8 mouse cellular contexts compared by ENCODE assay signal in the genomic region with DNA sequence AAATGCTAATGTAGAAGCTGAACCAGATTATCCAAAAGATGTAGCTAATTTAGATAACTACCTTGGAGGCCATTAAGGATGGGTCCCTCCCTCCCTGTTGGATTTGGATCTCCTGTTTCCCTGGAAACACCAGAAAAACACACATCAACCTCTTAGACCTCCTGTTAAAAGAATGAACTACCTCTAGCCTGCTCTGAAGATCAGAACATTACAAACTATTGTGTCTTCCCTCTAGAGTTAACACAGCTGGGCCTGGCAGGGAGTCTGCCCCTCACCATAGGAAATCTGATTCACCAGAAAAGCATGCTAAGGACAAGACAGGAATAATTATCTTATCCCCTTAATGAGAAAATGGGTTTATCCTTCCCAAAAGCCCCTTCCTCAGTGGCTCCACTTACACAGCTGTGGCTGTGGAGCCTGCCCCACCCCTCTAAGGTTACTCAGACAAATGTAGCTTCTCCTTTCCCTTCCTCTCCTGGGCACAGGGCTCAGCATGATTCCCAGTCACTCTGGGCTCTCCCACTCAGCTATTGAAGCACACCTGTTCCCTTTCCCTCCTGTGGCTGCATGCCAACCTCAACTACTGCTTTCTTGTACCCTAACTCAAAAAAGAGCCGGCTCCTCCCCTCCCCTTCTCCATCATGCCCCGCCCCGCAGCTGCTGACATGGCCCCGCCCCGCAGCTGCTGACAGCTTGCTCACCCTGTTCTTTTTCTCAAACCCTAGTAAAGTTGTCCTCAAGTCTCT.
DNase-seq lines count a peak whose midpoint lies in the region; ATAC-seq and TF ChIP-seq lines count a peak whose summit lies in the region.

No protein-coding gene starts in this region.

- H3K4me2 ChIP-seq in CH12.LX (ENCODE audit: insufficient read depth, low read depth, poor library complexity, severe bottlenecking) = peak overlapping the region; percentile 57
- no peak overlapping the region for H3K4me2 ChIP-seq in forebrain, embryonic 15.5 days (replicated peaks)
- H3K4me2 ChIP-seq in liver, postnatal 0 days (ENCODE audit: low read depth, low read length) = peak overlapping the region; percentile 34

- no peak for TF ChIP-seq EP300 in CH12.LX (IDR thresholded peaks at IDR 0.05; ENCODE audit: low read length)
- no peak for TF ChIP-seq EP300 in liver, postnatal 0 days (IDR thresholded peaks at IDR 0.05; ENCODE audit: low read depth)

- TF ChIP-seq RAD21 in CH12.LX (IDR thresholded peaks at IDR 0.05; ENCODE audit: low read depth, low read length) = no peak

- no peak for TF ChIP-seq POLR2A in CH12.LX (IDR thresholded peaks at IDR 0.05; ENCODE audit: low read depth, low read length)

- no peak for TF ChIP-seq CTCF in CH12.LX (conservative IDR thresholded peaks at IDR 0.05 in 1 of 2, IDR thresholded peaks at IDR 0.05 in 1 of 2; ENCODE audit: low read depth in 2 of 2, low read length in 2 of 2)
- TF ChIP-seq CTCF in liver, postnatal 0 days (IDR thresholded peaks at IDR 0.05; ENCODE audit: low read depth) = no peak

- H3K79me2 ChIP-seq in CH12.LX (replicated peaks; ENCODE audit: control insufficient read depth, extremely low read depth, insufficient read depth, poor library complexity, severe bottlenecking) = no peaks in the 10 kb centered on the region

- dilution Hi-C loops in CH12.LX (cut with MboI; ENCODE audit: extremely low pct_ligation_motif_present, extremely low pct_unique_long_range_greater_than_20kb, low sequenced_read_pairs) = no loop called here

- ATAC-seq in cerebellum, adult (ENCODE audit: insufficient number of reproducible peaks, low FRiP score, low TSS enrichment) = no peak
- peak; percentile 72 for ATAC-seq in forebrain, embryonic 15.5 days (replicated peaks)
- ATAC-seq in liver, postnatal 0 days = no peak

- H3K4me1 ChIP-seq in CH12.LX (ENCODE audit: control insufficient read depth in 1 of 2, insufficient read depth in 2 of 2) = peaks cover 3 to 27% of the 10 kb centered on the region in 2 experiments; a peak in 2 of 4 replicates
- peaks cover 38% of the 10 kb centered on the region for H3K4me1 ChIP-seq in forebrain, embryonic 15.5 days
- H3K4me1 ChIP-seq in liver, postnatal 0 days (ENCODE audit: insufficient read depth) = 0 out of 2 replicates have a peak, but pooled peaks cover 4% of the 10 kb centered on the region

- peak; percentile 17 to 40 for DNase-seq in cerebellum, postnatal 10 days
- peak; percentile 21 for DNase-seq in CH12.LX (ENCODE audit: extremely low read depth)
- peak; percentile 32 for DNase-seq in liver, postnatal 0 days
- DNase-seq in thymus, adult 18-20 months = peak; percentile 47 to 50
- DNase-seq in adrenal gland, postnatal 10 days = no peak
- DNase-seq in layer of hippocampus, adult 8-10 months (ENCODE audit: low spot score in 2 of 2) = no peak

- in situ Hi-C loops in CH12.LX (cut with MboI; ENCODE audit: low pct_ligation_motif_present, low pct_unique_long_range_greater_than_20kb, low sequenced_read_pairs) = no loop called here

- no peak overlapping the region for H3K9ac ChIP-seq in CH12.LX (ENCODE audit: insufficient read depth, low read depth)
- no peak overlapping the region for H3K9ac ChIP-seq in forebrain, embryonic 15.5 days (replicated peaks)
- H3K9ac ChIP-seq in liver, postnatal 0 days (replicated peaks) = no peak overlapping the region

- H3K27me3 ChIP-seq in CH12.LX (replicated peaks) = no peaks in the 10 kb centered on the region
- no peaks in the 10 kb centered on the region for H3K27me3 ChIP-seq in forebrain, embryonic 15.5 days
- no peaks in the 10 kb centered on the region for H3K27me3 ChIP-seq in liver, postnatal 0 days (ENCODE audit: insufficient read depth, low read length)

- no peak overlapping the region for H3K27ac ChIP-seq in CH12.LX (ENCODE audit: insufficient read depth, low read depth)
- H3K27ac ChIP-seq in forebrain, embryonic 15.5 days (replicated peaks) = peak overlapping the region; percentile 72
- H3K27ac ChIP-seq in liver, postnatal 0 days (ENCODE audit: low read depth) = no peak overlapping the region

- WGBS in forebrain, embryonic 15.5 days = 4% methylated on average over 5 of the region's 5 CpGs
- 11% methylated on average over 5 of the region's 5 CpGs for WGBS in liver, postnatal 0 days (ENCODE audit: insufficient replicate concordance)

- no peaks in the 10 kb centered on the region for H3K36me3 ChIP-seq in CH12.LX (replicated peaks in 1 of 2; ENCODE audit: control insufficient read depth in 1 of 2, insufficient read depth in 1 of 2, low read length in 1 of 2)
- H3K36me3 ChIP-seq in forebrain, embryonic 15.5 days = no peaks in the 10 kb centered on the region
- no peaks in the 10 kb centered on the region for H3K36me3 ChIP-seq in liver, postnatal 0 days (replicated peaks; ENCODE audit: insufficient read depth, low read length)

- H3K4me3 ChIP-seq in CH12.LX (replicated peaks in 1 of 3; ENCODE audit: low read depth in 2 of 3, low read length in 2 of 3, poor library complexity in 1 of 3) = no peak overlapping the region
- H3K4me3 ChIP-seq in forebrain, embryonic 15.5 days = no peak overlapping the region
- H3K4me3 ChIP-seq in liver, postnatal 0 days (ENCODE audit: low read depth, low read length) = no peak overlapping the region

- H3K9me3 ChIP-seq in CH12.LX (replicated peaks; ENCODE audit: low read length) = peaks cover 2% of the 10 kb centered on the region
- no peaks in the 10 kb centered on the region for H3K9me3 ChIP-seq in forebrain, embryonic 15.5 days
- H3K9me3 ChIP-seq in liver, postnatal 0 days (ENCODE audit: low read length) = 0 out of 2 replicates have a peak, but pooled peaks cover 2% of the 10 kb centered on the region

TF ChIP-seq in CH12.LX, 34 proteins besides CTCF, POLR2A, EP300 and RAD21:
- no peak for TF ChIP-seq KAT2A (IDR thresholded peaks at IDR 0.05; ENCODE audit: insufficient replicate concordance, low read length)

Comparison
In these comparisons a context has a peak if more than half of its experiments do, and no peak if none do; other contexts are left out.
1. DNase-seq: peak in cerebellum, postnatal 10 days (2 of 2), CH12.LX (single experiment), liver, postnatal 0 days (single experiment) and thymus, adult 18-20 months (2 of 2); none in adrenal gland, postnatal 10 days (single experiment) and layer of hippocampus, adult 8-10 months (0 of 2).